Mouse (Mus musculus) olfactory bulb, adult 2 months (tissue): ENCODE results near the gene 9030612E09Rik.

ENCODE experiments used
- CTCF ChIP-seq: fragments of 200-500 bp; IDR thresholded peaks from 2 replicates; pipeline ENCODE4 v1.5.1; 2012; ENCODE audit warnings: low read depth, mild to moderate bottlenecking, low read length, moderate library complexity; ENCODE audit not compliant: insufficient read depth
- POLR2A ChIP-seq: fragments of 200-500 bp; IDR thresholded peaks from 2 replicates; pipeline ENCODE4 v1.6.1; 2012; ENCODE audit warnings: mild to moderate bottlenecking, low read depth, low read length, moderate library complexity; ENCODE audit not compliant: insufficient read depth

DNA sequence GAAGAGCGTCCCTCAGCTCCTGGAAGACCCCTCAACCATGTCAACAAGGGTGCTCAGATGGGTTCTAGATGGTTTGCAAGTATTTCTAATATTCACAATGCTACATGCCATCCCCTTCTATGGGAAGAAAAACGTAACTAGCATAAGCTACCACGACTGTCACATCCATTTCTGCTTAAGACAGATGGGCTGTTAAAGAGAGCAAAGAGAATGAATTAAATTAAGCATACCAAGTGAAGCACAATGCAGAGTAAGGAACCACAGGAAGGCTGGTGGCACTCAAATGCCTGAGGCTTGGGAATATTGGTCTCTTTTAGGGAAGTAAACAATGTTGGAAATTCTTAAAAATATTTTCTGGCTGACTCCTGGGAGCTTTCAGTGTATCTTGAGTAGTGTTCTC is 45.8 kb upstream of the 9030612E09Rik start:
- TF ChIP-seq CTCF (no peak), POLR2A (no peak)
